Mouse (Mus musculus) adrenal gland, postnatal 4 days (tissue): ENCODE measurements around the gene Cda. TPM values are rescaled to one million over a fixed set of nuclear protein-coding genes. Genes with fewer than 3 reads are reported as not detected.
"Not testable (repeated sequence)": the region's sequence is repeated elsewhere in the genome, so short reads cannot be mapped to it uniquely, and the experiment has no call there.

Source experiments
- DNase-seq, 2 experiments: peaks; one replicate each; pipeline ENCODE4 v3.0.0; 2021 to 2022; ENCODE audit warnings: low spot score in 2 of 2, mixed read lengths in 2 of 2
- total RNA-seq, 2 experiments: library from RNA; stranded (reverse); gene quantifications; 2 replicates each; pipeline ENCODE4 v1.2.3; 2021

Cda gene
- total RNA-seq, 2 experiments from 2014 or later: 15.7 to 22.9 TPM

- DNase-seq: no peak
These were observed 30.9 kb downstream of the Cda start for GRCm38 (mm10) chr4:138336876-138337275.

GRCm38 (mm10) chr4:138335648-138336047, 32.1 kb downstream of the Cda start:
- DNase-seq: no peak

GRCm38 (mm10) chr4:138335036-138335435, 32.8 kb downstream of the Cda start:
- DNase-seq: no peak

GRCm38 (mm10) chr4:138333135-138333534, 34.7 kb downstream of the Cda start:
- no peak for DNase-seq

- no peak for DNase-seq
These were observed 36.1 kb downstream of the Cda start for GRCm38 (mm10) chr4:138331647-138332046.

- DNase-seq: no peak
These were observed 37.5 kb downstream of the Cda start for GRCm38 (mm10) chr4:138330264-138330671.

GRCm38 (mm10) chr4:138327891-138328470, 39.8 kb downstream of the Cda start:
- no peak for DNase-seq

- DNase-seq: not testable (repeated sequence)
These were observed 40.6 kb downstream of the Cda start for GRCm38 (mm10) chr4:138327155-138327554.

- peak; percentile 82 to 87 for DNase-seq
These were observed 41.6 kb downstream of the Cda start, which contains the start of gene Pink1 for GRCm38 (mm10) chr4:138326077-138326695. Pink1 (minus strand) TSS chr4:138326307.

GRCm38 (mm10) chr4:138325466-138326076, 42.2 kb downstream of the Cda start:
- peak; percentile 94 for DNase-seq

- DNase-seq: no peak
These were observed 43.3 kb downstream of the Cda start for GRCm38 (mm10) chr4:138324451-138324850.

GRCm38 (mm10) chr4:138323753-138324152, 44.0 kb downstream of the Cda start:
- no peak for DNase-seq

GRCm38 (mm10) chr4:138322692-138323091, 45.1 kb downstream of the Cda start:
- DNase-seq: no peak

GRCm38 (mm10) chr4:138321488-138321887, 46.3 kb downstream of the Cda start:
- no peak for DNase-seq

GRCm38 (mm10) chr4:138320711-138321110, 47.1 kb downstream of the Cda start:
- DNase-seq: no peak

- DNase-seq: peak; percentile 60 to 77
These were observed 48.3 kb downstream of the Cda start for GRCm38 (mm10) chr4:138319508-138319907.

- DNase-seq: no peak
These were observed 49.1 kb downstream of the Cda start for GRCm38 (mm10) chr4:138318509-138319266.

GRCm38 (mm10) chr4:138316369-138316768, 51.4 kb downstream of the Cda start:
- no peak for DNase-seq

GRCm38 (mm10) chr4:138315781-138316180, 52.0 kb downstream of the Cda start:
- DNase-seq: no peak

- DNase-seq: no peak
These were observed 54.0 kb downstream of the Cda start for GRCm38 (mm10) chr4:138313795-138314194.

- no peak for DNase-seq
These were observed 54.8 kb downstream of the Cda start for GRCm38 (mm10) chr4:138313021-138313420.

GRCm38 (mm10) chr4:138312105-138312504, 55.7 kb downstream of the Cda start:
- DNase-seq: no peak
